Mouse (Mus musculus): Measurements from ENCODE around the gene Tpd52l2. TPM values are rescaled to one million over a fixed set of nuclear protein-coding genes. Genes with fewer than 3 reads are reported as not detected.
A peak's percentile ranks its signal among the peaks of the same experiment; 100 is the strongest.
"Not testable (repeated sequence)": the region's sequence is repeated elsewhere in the genome, so short reads cannot be mapped to it uniquely, and the experiment has no call there.

Gene Tpd52l2
- polyA plus RNA-seq, 1 experiment from 2014 or later = 142 TPM

- H3K4me1 ChIP-seq (ENCODE audit: control insufficient read depth, insufficient read depth, low read length) = peaks cover 8% of the 10 kb centered on the region
- DNase-seq (ENCODE audit: low spot score) = no peak
- H3K36me3 ChIP-seq (ENCODE audit: control insufficient read depth, insufficient read depth, low read length) = no peaks in the 10 kb centered on the region
- H3K4me2 ChIP-seq (ENCODE audit: low read depth) = no peak overlapping the region
- no peaks in the 10 kb centered on the region for H3K27me3 ChIP-seq (ENCODE audit: control insufficient read depth, insufficient read depth, low read length)
- no peaks in the 10 kb centered on the region for H3K9me3 ChIP-seq (ENCODE audit: control insufficient read depth, low read length)
- WGBS = 84% methylated on average over 26 of the region's 26 CpGs
- ATAC-seq (ENCODE audit: insufficient read depth, low FRiP score, low TSS enrichment) = no peak
- H3K4me3 ChIP-seq (ENCODE audit: low read depth, low read length) = no peak overlapping the region
- H3K27ac ChIP-seq (ENCODE audit: low read depth, low read length) = no peak overlapping the region
- no peak overlapping the region for H3K9ac ChIP-seq (ENCODE audit: low read length)
Measured at GRCm38 (mm10) chr2:181494266-181494945, 2.5 kb upstream of the Tpd52l2 start.

- DNase-seq (ENCODE audit: low spot score); H3K4me1 ChIP-seq (ENCODE audit: control insufficient read depth, insufficient read depth, low read length); H3K4me2 ChIP-seq (ENCODE audit: low read depth); H3K9ac ChIP-seq (ENCODE audit: low read length); ATAC-seq (ENCODE audit: insufficient read depth, low FRiP score, low TSS enrichment); H3K9me3 ChIP-seq (ENCODE audit: control insufficient read depth, low read length); H3K4me3 ChIP-seq (ENCODE audit: low read depth, low read length); H3K27ac ChIP-seq (ENCODE audit: low read depth, low read length); H3K27me3 ChIP-seq (ENCODE audit: control insufficient read depth, insufficient read depth, low read length); H3K36me3 ChIP-seq (ENCODE audit: control insufficient read depth, insufficient read depth, low read length): not testable (repeated sequence)
- WGBS = 65% methylated on average over 8 of the region's 8 CpGs
Measured at GRCm38 (mm10) chr2:181495845-181496244, 1.1 kb upstream of the Tpd52l2 start.

GRCm38 (mm10) chr2:181496281-181496680, 661 bp upstream of the Tpd52l2 start:
- Histone ChIP-seq H3K27me3 (ENCODE audit: control insufficient read depth, insufficient read depth, low read length) (no peaks in the 10 kb centered on the region), H3K4me3 (ENCODE audit: low read depth, low read length) (peak overlapping the region; percentile 94), H3K9ac (ENCODE audit: low read length) (peak overlapping the region; percentile 57), H3K9me3 (ENCODE audit: control insufficient read depth, low read length) (no peaks in the 10 kb centered on the region), H3K36me3 (ENCODE audit: control insufficient read depth, insufficient read depth, low read length) (peaks cover under 1% of the 10 kb centered on the region), H3K4me1 (ENCODE audit: control insufficient read depth, insufficient read depth, low read length) (peaks cover 8% of the 10 kb centered on the region), H3K27ac (ENCODE audit: low read depth, low read length) (0 out of 2 replicates have a peak overlapping the region, but pooled peaks have one; percentile 54), H3K4me2 (ENCODE audit: low read depth) (peak overlapping the region; percentile 96)
- ATAC-seq (ENCODE audit: insufficient read depth, low FRiP score, low TSS enrichment) = peak; percentile 56
- peak; percentile 71 for DNase-seq (ENCODE audit: low spot score)
- WGBS = 10% methylated on average over 8 of the region's 8 CpGs

GRCm38 (mm10) chr2:181497548-181497875, 570 bp downstream of the Tpd52l2 start:
- H3K9me3 ChIP-seq (ENCODE audit: control insufficient read depth, low read length) = no peaks in the 10 kb centered on the region
- peak overlapping the region; percentile 94 for H3K4me3 ChIP-seq (ENCODE audit: low read depth, low read length)
- DNase-seq (ENCODE audit: low spot score) = no peak
- ATAC-seq (ENCODE audit: insufficient read depth, low FRiP score, low TSS enrichment) = peak; percentile 39; the same call in 1 of the 2 replicates
- 0% methylated on average over 12 of the region's 12 CpGs for WGBS
- H3K9ac ChIP-seq (ENCODE audit: low read length) = peak overlapping the region; percentile 94
- peak overlapping the region; percentile 96 for H3K4me2 ChIP-seq (ENCODE audit: low read depth)
- H3K4me1 ChIP-seq (ENCODE audit: control insufficient read depth, insufficient read depth, low read length) = peaks cover 8% of the 10 kb centered on the region
- H3K36me3 ChIP-seq (ENCODE audit: control insufficient read depth, insufficient read depth, low read length) = peaks cover 5% of the 10 kb centered on the region
- no peaks in the 10 kb centered on the region for H3K27me3 ChIP-seq (ENCODE audit: control insufficient read depth, insufficient read depth, low read length)
- H3K27ac ChIP-seq (ENCODE audit: low read depth, low read length) = peak overlapping the region; percentile 83; the same call in 1 of the 2 replicates

- DNase-seq (ENCODE audit: low spot score) (no peak), ATAC-seq (ENCODE audit: insufficient read depth, low FRiP score, low TSS enrichment) (no peak)
- peaks cover 5% of the 10 kb centered on the region for H3K36me3 ChIP-seq (ENCODE audit: control insufficient read depth, insufficient read depth, low read length)
- H3K4me3 ChIP-seq (ENCODE audit: low read depth, low read length) = no peak overlapping the region
- 77% methylated on average over 4 of the region's 4 CpGs for WGBS
- no peaks in the 10 kb centered on the region for H3K27me3 ChIP-seq (ENCODE audit: control insufficient read depth, insufficient read depth, low read length)
- H3K9ac ChIP-seq (ENCODE audit: low read length) = no peak overlapping the region
- H3K4me2 ChIP-seq (ENCODE audit: low read depth) = no peak overlapping the region
- H3K9me3 ChIP-seq (ENCODE audit: control insufficient read depth, low read length) = no peaks in the 10 kb centered on the region
- peaks cover 8% of the 10 kb centered on the region for H3K4me1 ChIP-seq (ENCODE audit: control insufficient read depth, insufficient read depth, low read length)
- H3K27ac ChIP-seq (ENCODE audit: low read depth, low read length) = no peak overlapping the region
Measured at GRCm38 (mm10) chr2:181498644-181499043, 1.7 kb downstream of the Tpd52l2 start.

- no peak for DNase-seq (ENCODE audit: low spot score)
- no peak overlapping the region for H3K27ac ChIP-seq (ENCODE audit: low read depth, low read length)
- H3K36me3 ChIP-seq (ENCODE audit: control insufficient read depth, insufficient read depth, low read length) = peaks cover 15% of the 10 kb centered on the region
- no peaks in the 10 kb centered on the region for H3K27me3 ChIP-seq (ENCODE audit: control insufficient read depth, insufficient read depth, low read length)
- ATAC-seq (ENCODE audit: insufficient read depth, low FRiP score, low TSS enrichment) = no peak
- H3K9me3 ChIP-seq (ENCODE audit: control insufficient read depth, low read length) = no peaks in the 10 kb centered on the region
- no peak overlapping the region for H3K4me3 ChIP-seq (ENCODE audit: low read depth, low read length)
- H3K4me1 ChIP-seq (ENCODE audit: control insufficient read depth, insufficient read depth, low read length) = no peaks in the 10 kb centered on the region
- H3K9ac ChIP-seq (ENCODE audit: low read length) = no peak overlapping the region
- WGBS = 79% methylated on average over 2 of the region's 2 CpGs
- no peak overlapping the region for H3K4me2 ChIP-seq (ENCODE audit: low read depth)
Measured at GRCm38 (mm10) chr2:181509191-181509590, 12.2 kb downstream of the Tpd52l2 start.

GRCm38 (mm10) chr2:181511231-181511630, 14.3 kb downstream of the Tpd52l2 start:
- ATAC-seq (ENCODE audit: insufficient read depth, low FRiP score, low TSS enrichment) = no peak
- no peaks in the 10 kb centered on the region for H3K27me3 ChIP-seq (ENCODE audit: control insufficient read depth, insufficient read depth, low read length)
- H3K4me2 ChIP-seq (ENCODE audit: low read depth) = no peak overlapping the region
- no peak overlapping the region for H3K4me3 ChIP-seq (ENCODE audit: low read depth, low read length)
- H3K9me3 ChIP-seq (ENCODE audit: control insufficient read depth, low read length) = no peaks in the 10 kb centered on the region
- H3K9ac ChIP-seq (ENCODE audit: low read length) = no peak overlapping the region
- no peak for DNase-seq (ENCODE audit: low spot score)
- no peak overlapping the region for H3K27ac ChIP-seq (ENCODE audit: low read depth, low read length)
- WGBS = 94% methylated on average over 8 of the region's 8 CpGs
- no peaks in the 10 kb centered on the region for H3K4me1 ChIP-seq (ENCODE audit: control insufficient read depth, insufficient read depth, low read length)
- peaks cover 21% of the 10 kb centered on the region for H3K36me3 ChIP-seq (ENCODE audit: control insufficient read depth, insufficient read depth, low read length)

DNA sequence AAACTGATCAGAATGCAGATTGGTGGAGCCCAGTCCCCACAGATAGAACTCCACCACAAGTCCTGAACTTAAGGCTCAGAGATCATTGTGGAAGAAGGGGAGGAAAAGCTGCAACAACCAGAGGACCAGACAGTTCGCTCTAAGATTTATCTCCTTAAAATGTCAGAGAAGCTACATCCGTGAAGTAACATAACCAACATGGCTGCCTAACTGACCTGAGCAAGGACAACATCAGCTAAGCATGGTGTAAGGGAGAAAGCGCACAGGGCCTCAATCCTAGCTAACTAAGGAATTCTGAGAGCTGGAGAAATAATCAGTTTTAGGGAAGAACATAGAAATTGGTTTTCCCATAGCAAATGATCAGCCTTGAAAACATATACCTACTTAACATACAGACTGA, 22.3 kb downstream of the Tpd52l2 start:
- Histone ChIP-seq H3K27me3 (ENCODE audit: control insufficient read depth, insufficient read depth, low read length) (no peaks in the 10 kb centered on the region), H3K4me3 (ENCODE audit: low read depth, low read length) (peak overlapping the region; percentile 94), H3K9me3 (ENCODE audit: control insufficient read depth, low read length) (no peaks in the 10 kb centered on the region), H3K4me1 (ENCODE audit: control insufficient read depth, insufficient read depth, low read length) (peaks cover 15% of the 10 kb centered on the region), H3K27ac (ENCODE audit: low read depth, low read length) (peak overlapping the region; percentile 96), H3K36me3 (ENCODE audit: control insufficient read depth, insufficient read depth, low read length) (peaks cover 12% of the 10 kb centered on the region), H3K4me2 (ENCODE audit: low read depth) (peak overlapping the region; percentile 63), H3K9ac (ENCODE audit: low read length) (peak overlapping the region; percentile 93)
- WGBS = 71% methylated on average over 3 of the region's 3 CpGs
- DNase-seq (ENCODE audit: low spot score) (no peak), ATAC-seq (ENCODE audit: insufficient read depth, low FRiP score, low TSS enrichment) (no peak)

Data from neural tube, embryonic 11.5 days (tissue).